Mouse (Mus musculus): ENCODE measurements at regions not wholly inside any gene's neighbourhood (a gene's known extent, or its start where the extent isn't known, plus 50 kb on each side); places are given as distances from the start of the nearest gene placed in this dataset.
A peak's percentile ranks its signal among the peaks of the same experiment; 100 is the strongest.

DNA sequence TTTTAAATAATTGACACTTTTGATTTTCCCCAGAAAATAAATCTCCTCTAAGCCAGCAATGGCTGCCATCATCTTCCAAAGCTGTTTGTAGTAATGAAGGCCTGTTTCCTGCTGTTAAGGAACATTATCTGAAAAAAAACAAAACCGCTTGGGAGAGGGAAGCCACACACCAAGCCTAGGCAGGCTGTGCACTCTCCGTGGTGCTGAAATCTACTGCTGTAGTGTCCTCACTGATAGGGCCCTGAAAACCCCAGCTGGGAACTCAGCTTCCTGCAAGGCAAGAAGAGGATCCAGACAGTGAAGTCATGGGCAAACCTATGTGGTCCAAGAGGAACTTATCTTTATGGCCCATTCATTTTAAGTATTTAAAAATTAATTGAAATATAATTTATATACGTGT is 590.2 kb upstream of the Tmem132c start:
- Histone ChIP-seq H3K4me1 (ENCODE audit: control insufficient read depth, insufficient read depth, low read length) (no peaks in the 10 kb centered on the region), H3K36me3 (ENCODE audit: control insufficient read depth, insufficient read depth, low read length) (no peaks in the 10 kb centered on the region), H3K4me2 (ENCODE audit: low read depth, low read length) (no peak overlapping the region), H3K4me3 (ENCODE audit: low read depth, low read length) (no peak overlapping the region), H3K27ac (ENCODE audit: low read depth, low read length) (no peak overlapping the region), H3K27me3 (ENCODE audit: control insufficient read depth, insufficient read depth, low read length) (no peaks in the 10 kb centered on the region), H3K9ac (replicated peaks; ENCODE audit: low read depth, low read length) (no peak overlapping the region), H3K9me3 (ENCODE audit: control insufficient read depth, low read length) (no peaks in the 10 kb centered on the region)
- WGBS: 18% methylated on average over 3 of the region's 3 CpGs
- no peak for ATAC-seq (ENCODE audit: low read depth)

DNA sequence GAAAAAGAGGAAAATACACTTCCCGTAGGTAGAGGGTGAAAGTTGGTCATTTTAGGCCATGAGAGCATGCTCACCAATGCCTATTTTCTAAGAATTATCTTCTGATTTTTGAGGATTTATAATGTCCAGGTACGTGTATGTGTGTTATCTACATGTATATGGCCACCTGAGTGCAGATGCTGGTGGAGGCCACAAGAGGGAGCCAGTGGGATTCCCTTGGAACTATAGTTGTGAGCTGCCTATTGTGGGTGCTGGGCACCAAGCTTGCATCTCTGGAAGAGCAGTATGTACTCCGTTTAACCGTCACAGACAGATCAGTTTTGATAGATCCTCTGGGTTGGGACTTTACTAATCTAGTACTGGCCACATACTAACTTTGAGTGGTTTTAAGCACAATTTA is 579.0 kb upstream of the Tmem132c start:
- Histone ChIP-seq H3K4me1 (ENCODE audit: control insufficient read depth, insufficient read depth, low read length) (no peaks in the 10 kb centered on the region), H3K27me3 (ENCODE audit: control insufficient read depth, insufficient read depth, low read length) (no peaks in the 10 kb centered on the region), H3K4me2 (ENCODE audit: low read depth, low read length) (no peak overlapping the region), H3K27ac (ENCODE audit: low read depth, low read length) (no peak overlapping the region), H3K36me3 (ENCODE audit: control insufficient read depth, insufficient read depth, low read length) (no peaks in the 10 kb centered on the region), H3K9me3 (ENCODE audit: control insufficient read depth, low read length) (no peaks in the 10 kb centered on the region), H3K4me3 (ENCODE audit: low read depth, low read length) (no peak overlapping the region), H3K9ac (replicated peaks; ENCODE audit: low read depth, low read length) (no peak overlapping the region)
- 92% methylated on average over 4 of the region's 4 CpGs for WGBS
- ATAC-seq (ENCODE audit: low read depth): no peak

DNA sequence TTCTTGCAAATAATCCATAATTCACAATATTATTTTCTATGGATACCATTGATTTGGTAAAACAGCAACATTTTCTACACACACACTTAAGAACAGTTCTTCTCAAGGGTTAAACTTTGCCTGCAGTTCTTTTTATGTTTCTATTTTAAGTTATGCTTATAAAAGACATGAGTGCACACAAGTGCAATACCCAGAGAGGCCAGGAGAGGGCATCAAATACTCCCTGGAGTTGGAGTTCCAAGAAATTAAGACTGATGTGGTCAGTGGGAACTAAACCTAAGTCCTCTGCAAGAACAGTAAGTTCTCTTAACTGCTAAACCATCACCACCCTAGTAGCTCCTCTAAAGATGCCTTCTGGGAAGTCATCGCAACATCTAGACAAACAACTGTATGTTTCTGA is 570.5 kb upstream of the Tmem132c start:
- ATAC-seq (ENCODE audit: low read depth): no peak
- H3K4me2 ChIP-seq (ENCODE audit: low read depth, low read length): no peak overlapping the region
- WGBS: 73% methylated on average over 1 of the region's 1 CpGs
- H3K4me1 ChIP-seq (ENCODE audit: control insufficient read depth, insufficient read depth, low read length): no peaks in the 10 kb centered on the region
- no peaks in the 10 kb centered on the region for H3K27me3 ChIP-seq (ENCODE audit: control insufficient read depth, insufficient read depth, low read length)
- H3K27ac ChIP-seq (ENCODE audit: low read depth, low read length): no peak overlapping the region
- no peaks in the 10 kb centered on the region for H3K36me3 ChIP-seq (ENCODE audit: control insufficient read depth, insufficient read depth, low read length)
- no peaks in the 10 kb centered on the region for H3K9me3 ChIP-seq (ENCODE audit: control insufficient read depth, low read length)
- no peak overlapping the region for H3K9ac ChIP-seq (replicated peaks; ENCODE audit: low read depth, low read length)
- no peak overlapping the region for H3K4me3 ChIP-seq (ENCODE audit: low read depth, low read length)

DNA sequence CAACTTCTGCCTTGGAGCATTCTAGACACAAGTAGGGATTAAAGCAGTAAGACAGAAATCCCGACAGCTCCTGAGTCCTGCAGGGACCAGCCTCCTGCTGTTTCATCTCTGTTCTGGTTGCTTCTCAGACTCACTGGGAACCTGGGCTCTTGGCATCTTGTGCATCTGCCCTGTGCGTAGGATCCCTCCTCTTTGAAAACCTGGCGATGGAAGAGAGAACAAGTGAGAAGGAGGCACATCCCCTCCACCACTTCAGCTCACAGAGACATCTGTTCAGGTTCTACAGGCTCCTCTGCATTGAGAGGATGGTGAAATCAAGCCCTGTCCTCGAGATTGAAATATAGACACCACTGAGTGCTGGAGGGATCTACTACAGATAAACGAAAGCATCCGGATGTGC is 561.3 kb upstream of the Tmem132c start:
- Histone ChIP-seq H3K27me3 (ENCODE audit: control insufficient read depth, insufficient read depth, low read length) (no peaks in the 10 kb centered on the region), H3K36me3 (ENCODE audit: control insufficient read depth, insufficient read depth, low read length) (no peaks in the 10 kb centered on the region), H3K27ac (ENCODE audit: low read depth, low read length) (no peak overlapping the region), H3K4me1 (ENCODE audit: control insufficient read depth, insufficient read depth, low read length) (no peaks in the 10 kb centered on the region), H3K4me2 (ENCODE audit: low read depth, low read length) (no peak overlapping the region), H3K9me3 (ENCODE audit: control insufficient read depth, low read length) (no peaks in the 10 kb centered on the region), H3K9ac (replicated peaks; ENCODE audit: low read depth, low read length) (no peak overlapping the region), H3K4me3 (ENCODE audit: low read depth, low read length) (no peak overlapping the region)
- WGBS: 83% methylated on average over 6 of the region's 6 CpGs
- no peak for ATAC-seq (ENCODE audit: low read depth)

DNA sequence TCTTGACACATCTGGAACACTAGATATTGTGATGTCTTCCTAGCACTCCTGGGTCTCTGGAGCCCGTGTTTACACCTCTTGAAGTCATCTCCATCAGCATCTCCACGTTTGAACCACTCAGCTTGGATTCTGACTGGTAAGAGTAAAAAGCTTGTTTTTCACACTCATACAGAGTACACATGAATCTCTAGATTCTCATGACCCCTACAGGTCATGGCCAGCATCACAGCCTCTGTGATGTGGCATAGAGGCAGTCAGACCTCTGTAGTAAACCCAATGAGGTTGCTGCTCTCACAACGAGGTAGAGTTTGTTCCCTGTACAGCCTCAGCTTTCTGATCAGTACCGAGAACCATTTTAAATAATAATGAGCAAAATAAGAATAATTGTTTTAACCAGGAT is 542.3 kb upstream of the Tmem132c start:
- Histone ChIP-seq H3K27me3 (ENCODE audit: control insufficient read depth, insufficient read depth, low read length) (no peaks in the 10 kb centered on the region), H3K4me3 (ENCODE audit: low read depth, low read length) (no peak overlapping the region), H3K4me1 (ENCODE audit: control insufficient read depth, insufficient read depth, low read length) (no peaks in the 10 kb centered on the region), H3K4me2 (ENCODE audit: low read depth, low read length) (no peak overlapping the region), H3K9ac (replicated peaks; ENCODE audit: low read depth, low read length) (no peak overlapping the region), H3K27ac (ENCODE audit: low read depth, low read length) (no peak overlapping the region), H3K36me3 (ENCODE audit: control insufficient read depth, insufficient read depth, low read length) (no peaks in the 10 kb centered on the region), H3K9me3 (ENCODE audit: control insufficient read depth, low read length) (no peaks in the 10 kb centered on the region)
- no peak for ATAC-seq (ENCODE audit: low read depth)
- WGBS: 56% methylated on average over 4 of the region's 4 CpGs

DNA sequence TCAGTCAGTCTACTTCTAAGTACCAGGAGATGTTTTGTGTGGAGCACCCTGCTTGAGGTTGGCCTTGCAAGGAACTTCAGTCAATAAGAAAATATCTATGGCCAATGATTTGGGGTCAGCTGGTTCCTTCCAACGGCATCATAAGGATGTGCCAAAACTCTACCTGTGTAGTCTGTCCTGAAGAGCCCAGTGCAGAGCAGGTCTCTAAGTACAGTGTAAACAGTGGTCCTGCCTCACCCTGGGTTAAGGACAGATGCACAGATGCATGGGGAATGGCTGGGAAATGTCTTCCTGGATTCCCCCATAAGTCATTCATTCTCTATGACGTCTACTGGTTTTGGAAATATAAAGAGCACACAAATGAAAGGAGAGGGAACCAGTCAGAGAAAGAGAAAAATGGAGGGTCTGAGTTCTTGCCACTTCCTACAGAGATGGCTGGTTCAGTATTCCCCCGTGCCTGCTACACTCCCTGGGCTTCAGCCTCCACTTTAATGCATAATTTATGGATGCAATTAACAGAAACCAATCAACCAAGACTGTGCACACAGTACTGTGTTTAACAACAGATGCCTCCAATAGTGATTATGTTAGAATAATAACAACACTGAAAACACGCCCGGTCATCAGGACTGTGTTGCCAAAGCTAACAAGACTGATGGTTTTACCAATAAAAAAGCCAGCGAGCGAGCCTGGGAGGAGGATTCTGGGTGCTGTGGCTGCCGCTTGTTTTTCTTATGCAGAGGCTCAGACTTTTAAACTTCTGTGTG is 537.9 kb upstream of the Tmem132c start:
- no peaks in the 10 kb centered on the region for H3K27me3 ChIP-seq (ENCODE audit: control insufficient read depth, insufficient read depth, low read length)
- H3K27ac ChIP-seq (ENCODE audit: low read depth, low read length): no peak overlapping the region
- H3K4me2 ChIP-seq (ENCODE audit: low read depth, low read length): no peak overlapping the region
- no peaks in the 10 kb centered on the region for H3K36me3 ChIP-seq (ENCODE audit: control insufficient read depth, insufficient read depth, low read length)
- no peak overlapping the region for H3K4me3 ChIP-seq (ENCODE audit: low read depth, low read length)
- H3K4me1 ChIP-seq (ENCODE audit: control insufficient read depth, insufficient read depth, low read length): no peaks in the 10 kb centered on the region
- WGBS: 25% methylated on average over 8 of the region's 8 CpGs
- H3K9me3 ChIP-seq (ENCODE audit: control insufficient read depth, low read length): no peaks in the 10 kb centered on the region
- no peak overlapping the region for H3K9ac ChIP-seq (replicated peaks; ENCODE audit: low read depth, low read length)
- peak; percentile 68; the same call in 1 of the 2 replicates for ATAC-seq (ENCODE audit: low read depth)

DNA sequence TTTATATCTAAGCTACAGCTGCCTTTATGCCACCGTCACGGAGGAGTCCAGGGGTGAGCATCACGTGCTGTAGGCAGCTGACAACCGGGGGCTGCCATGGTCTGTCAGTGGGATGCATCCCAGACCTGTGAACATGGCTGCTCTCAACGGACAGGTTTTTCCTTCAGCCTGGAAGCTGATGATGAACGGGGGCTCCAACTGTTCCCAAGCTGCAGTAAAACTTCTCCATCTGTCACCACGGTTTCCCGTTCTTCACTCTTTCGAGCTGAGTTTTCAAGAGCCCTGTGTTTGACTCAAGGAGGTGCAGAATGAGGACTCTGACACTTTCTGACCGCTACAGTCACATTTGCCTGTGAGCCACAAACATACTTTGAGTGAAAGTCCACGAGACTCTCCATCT is 535.7 kb upstream of the Tmem132c start:
- WGBS: 70% methylated on average over 11 of the region's 11 CpGs
- H3K4me1 ChIP-seq (ENCODE audit: control insufficient read depth, insufficient read depth, low read length): no peaks in the 10 kb centered on the region

DNA sequence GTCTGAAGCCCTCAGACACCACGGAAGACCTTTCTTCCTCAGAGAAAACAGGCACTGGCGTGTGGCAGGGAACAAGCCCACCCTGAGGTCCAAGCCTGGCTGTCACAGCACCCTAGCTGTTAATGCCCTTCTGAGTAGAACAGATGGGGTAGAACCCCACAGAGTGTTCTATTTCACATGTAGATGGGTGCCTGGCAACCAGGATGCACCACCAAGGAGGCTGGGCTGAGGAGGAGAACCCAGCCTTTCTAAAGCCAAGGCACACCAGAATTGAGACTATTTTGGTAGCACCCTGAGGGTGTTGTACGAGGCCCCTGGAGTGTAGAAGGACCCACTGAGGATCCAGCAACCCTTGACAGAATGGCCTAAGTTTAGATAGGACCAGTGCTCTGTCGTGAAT is 534.9 kb upstream of the Tmem132c start:
- H3K4me1 ChIP-seq (ENCODE audit: control insufficient read depth, insufficient read depth, low read length): no peaks in the 10 kb centered on the region
- no peaks in the 10 kb centered on the region for H3K9me3 ChIP-seq (ENCODE audit: control insufficient read depth, low read length)
- no peak overlapping the region for H3K27ac ChIP-seq (ENCODE audit: low read depth, low read length)
- no peak overlapping the region for H3K4me2 ChIP-seq (ENCODE audit: low read depth, low read length)
- ATAC-seq (ENCODE audit: low read depth): no peak
- no peak overlapping the region for H3K9ac ChIP-seq (replicated peaks; ENCODE audit: low read depth, low read length)
- no peak overlapping the region for H3K4me3 ChIP-seq (ENCODE audit: low read depth, low read length)
- no peaks in the 10 kb centered on the region for H3K36me3 ChIP-seq (ENCODE audit: control insufficient read depth, insufficient read depth, low read length)
- H3K27me3 ChIP-seq (ENCODE audit: control insufficient read depth, insufficient read depth, low read length): no peaks in the 10 kb centered on the region
- WGBS: 79% methylated on average over 4 of the region's 4 CpGs

More for the DNA sequence above, 535.7 kb upstream of the Tmem132c start:
- Histone ChIP-seq H3K27ac (ENCODE audit: low read depth, low read length) (no peak overlapping the region), H3K9me3 (ENCODE audit: control insufficient read depth, low read length) (no peaks in the 10 kb centered on the region), H3K9ac (replicated peaks; ENCODE audit: low read depth, low read length) (no peak overlapping the region), H3K36me3 (ENCODE audit: control insufficient read depth, insufficient read depth, low read length) (no peaks in the 10 kb centered on the region), H3K27me3 (ENCODE audit: control insufficient read depth, insufficient read depth, low read length) (no peaks in the 10 kb centered on the region), H3K4me2 (ENCODE audit: low read depth, low read length) (no peak overlapping the region), H3K4me3 (ENCODE audit: low read depth, low read length) (no peak overlapping the region)
- ATAC-seq (ENCODE audit: low read depth): no peak

DNA sequence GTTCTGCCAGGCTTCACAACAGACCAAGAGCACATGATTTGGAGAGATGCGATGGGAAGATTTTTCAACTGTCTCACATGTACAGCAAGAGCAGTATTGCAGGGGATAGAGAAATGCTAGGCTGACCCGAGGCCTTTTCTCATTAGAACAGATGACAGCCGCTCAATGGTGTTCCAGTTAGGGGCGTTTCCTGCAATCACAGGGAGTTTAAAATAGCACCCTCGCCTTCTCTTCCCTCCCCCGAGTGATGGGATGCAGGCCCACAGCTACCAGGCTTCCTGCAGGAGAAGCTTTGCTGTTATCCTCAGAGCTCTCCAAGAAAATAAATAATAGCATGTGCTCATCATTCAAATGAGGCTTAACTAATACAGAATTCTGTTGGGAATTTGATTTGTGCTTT is 526.9 kb upstream of the Tmem132c start:
- no peak for ATAC-seq (ENCODE audit: low read depth)
- no peaks in the 10 kb centered on the region for H3K36me3 ChIP-seq (ENCODE audit: control insufficient read depth, insufficient read depth, low read length)
- no peak overlapping the region for H3K9ac ChIP-seq (replicated peaks; ENCODE audit: low read depth, low read length)
- no peak overlapping the region for H3K4me3 ChIP-seq (ENCODE audit: low read depth, low read length)
- no peaks in the 10 kb centered on the region for H3K9me3 ChIP-seq (ENCODE audit: control insufficient read depth, low read length)
- WGBS: 40% methylated on average over 6 of the region's 6 CpGs
- H3K27me3 ChIP-seq (ENCODE audit: control insufficient read depth, insufficient read depth, low read length): no peaks in the 10 kb centered on the region
- H3K27ac ChIP-seq (ENCODE audit: low read depth, low read length): no peak overlapping the region
- H3K4me1 ChIP-seq (ENCODE audit: control insufficient read depth, insufficient read depth, low read length): no peaks in the 10 kb centered on the region
- no peak overlapping the region for H3K4me2 ChIP-seq (ENCODE audit: low read depth, low read length)
